Comparison of ENCODE assay signal across 19 mouse cellular contexts in the genomic region with DNA sequence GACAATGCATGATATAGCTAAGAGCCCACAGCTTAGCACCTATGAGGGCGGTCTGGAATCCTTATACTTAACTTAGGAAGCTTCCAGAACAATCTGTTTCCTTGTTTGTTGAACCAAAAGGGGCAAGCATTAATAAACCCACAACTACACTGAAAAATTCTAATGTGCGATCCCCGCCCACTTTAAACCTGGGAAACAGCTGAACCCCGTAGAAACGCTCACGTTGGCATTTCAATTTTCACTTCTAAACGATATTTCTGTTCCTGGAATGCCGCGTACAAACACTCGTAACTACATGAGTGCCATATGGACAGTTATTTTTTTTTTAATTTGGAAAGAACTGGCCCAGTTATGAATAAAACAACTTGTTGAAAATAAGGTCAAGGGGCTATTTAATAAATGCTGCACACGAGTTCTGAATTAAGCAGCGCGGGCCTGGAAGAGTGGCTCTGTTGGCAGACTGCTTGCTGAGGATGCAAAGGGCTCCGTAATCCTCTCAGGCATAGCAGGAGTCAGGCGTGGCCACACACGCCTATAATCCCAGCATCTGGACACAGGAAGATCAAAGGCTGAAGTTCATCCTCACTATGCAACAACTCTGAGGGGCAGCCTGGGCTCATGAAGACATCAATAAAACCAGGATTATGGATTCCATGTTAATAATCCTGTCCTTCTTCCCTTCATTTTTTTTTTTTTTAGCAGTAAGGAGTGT. TPM values are rescaled to one million over a fixed set of nuclear protein-coding genes. Genes with fewer than 3 reads are reported as not detected.
DNase-seq lines count a peak whose midpoint lies in the region; ATAC-seq and TF ChIP-seq lines count a peak whose summit lies in the region.
"Had no signal": no experiment of that assay in that cellular context is flagged by ENCODE, and none has a peak within 500 bp of the region (broad histone marks: within the 10 kb centered on the region; RNA-seq: fewer than 3 reads in every experiment).

No protein-coding gene starts in this region.

- H3K9me3 ChIP-seq in midbrain, embryonic 13.5 days: no peaks in the 10 kb centered on the region
- H3K9me3 ChIP-seq in midbrain, postnatal 0 days (ENCODE audit: low read length): no peaks in the 10 kb centered on the region
- H3K9me3 ChIP-seq: embryonic facial prominence, embryonic 12.5 days; hindbrain, embryonic 15.5 days; limb, embryonic 15.5 days; neural tube, embryonic 13.5 days had no signal

- no peak for TF ChIP-seq CTCF in midbrain, postnatal 0 days (IDR thresholded peaks at IDR 0.05)
- no peak for TF ChIP-seq CTCF in layer of hippocampus, adult 2 months (conservative IDR thresholded peaks at IDR 0.05)

- no peak overlapping the region for H3K9ac ChIP-seq in midbrain, embryonic 13.5 days (replicated peaks)
- H3K9ac ChIP-seq in midbrain, postnatal 0 days (replicated peaks; ENCODE audit: low read length, poor library complexity, severe bottlenecking): no peak overlapping the region
- H3K9ac ChIP-seq: embryonic facial prominence, embryonic 12.5 days; hindbrain, embryonic 15.5 days; limb, embryonic 15.5 days; liver, postnatal 0 days; neural tube, embryonic 13.5 days had no signal

- H3K4me2 ChIP-seq in midbrain, embryonic 13.5 days (replicated peaks): no peak overlapping the region
- H3K4me2 ChIP-seq in midbrain, postnatal 0 days (ENCODE audit: low read depth, low read length, poor library complexity, severe bottlenecking): no peak overlapping the region
- H3K4me2 ChIP-seq: embryonic facial prominence, embryonic 12.5 days; hindbrain, embryonic 15.5 days; limb, embryonic 15.5 days; neural tube, embryonic 13.5 days had no signal

- H3K27ac ChIP-seq in midbrain, embryonic 13.5 days: no peak overlapping the region
- H3K27ac ChIP-seq in midbrain, postnatal 0 days (ENCODE audit: low read depth, low read length): no peak overlapping the region
- H3K27ac ChIP-seq in layer of hippocampus, adult 2 months: peak overlapping the region; percentile 67
- H3K27ac ChIP-seq: embryonic facial prominence, embryonic 12.5 days; hindbrain, embryonic 15.5 days; limb, embryonic 15.5 days; neural tube, embryonic 13.5 days had no signal

- ATAC-seq in midbrain, embryonic 13.5 days: 0 out of 2 replicates have a peak, but pooled peaks have one; percentile 40
- ATAC-seq in midbrain, postnatal 0 days (ENCODE audit: low FRiP score): no peak
- ATAC-seq: liver, postnatal 0 days had no signal

- no peaks in the 10 kb centered on the region for H3K27me3 ChIP-seq in midbrain, embryonic 13.5 days
- H3K27me3 ChIP-seq in midbrain, postnatal 0 days (ENCODE audit: insufficient read depth, low read length): no peaks in the 10 kb centered on the region
- H3K27me3 ChIP-seq: embryonic facial prominence, embryonic 12.5 days; hindbrain, embryonic 15.5 days; limb, embryonic 15.5 days; neural tube, embryonic 13.5 days had no signal

- 65% methylated on average over 16 of the region's 16 CpGs for WGBS in midbrain, embryonic 13.5 days
- 62% methylated on average over 16 of the region's 16 CpGs for WGBS in midbrain, postnatal 0 days

- H3K4me3 ChIP-seq in midbrain, embryonic 13.5 days (replicated peaks): no peak overlapping the region
- H3K4me3 ChIP-seq in midbrain, postnatal 0 days (ENCODE audit: low read depth, low read length): no peak overlapping the region
- no peak overlapping the region; the same call in 1 of the 2 replicates for H3K4me3 ChIP-seq in layer of hippocampus, adult 2 months
- H3K4me3 ChIP-seq: embryonic facial prominence, embryonic 12.5 days; hindbrain, embryonic 15.5 days; limb, embryonic 15.5 days; neural tube, embryonic 13.5 days had no signal

- H3K4me1 ChIP-seq in midbrain, embryonic 13.5 days (replicated peaks): peaks cover 13% of the 10 kb centered on the region; the same call in 1 of the 2 replicates
- no peaks in the 10 kb centered on the region for H3K4me1 ChIP-seq in midbrain, postnatal 0 days (ENCODE audit: insufficient read depth, low read length)
- H3K4me1 ChIP-seq: embryonic facial prominence, embryonic 12.5 days; hindbrain, embryonic 15.5 days; limb, embryonic 15.5 days; neural tube, embryonic 13.5 days had no signal

- no peaks in the 10 kb centered on the region for H3K36me3 ChIP-seq in midbrain, embryonic 13.5 days
- no peaks in the 10 kb centered on the region for H3K36me3 ChIP-seq in midbrain, postnatal 0 days (ENCODE audit: insufficient read depth, low read length)
- H3K36me3 ChIP-seq: embryonic facial prominence, embryonic 12.5 days; hindbrain, embryonic 15.5 days; limb, embryonic 15.5 days; neural tube, embryonic 13.5 days had no signal

- DNase-seq in kidney, adult 9 months: peak; percentile 42
- no peak for DNase-seq in kidney, postnatal 25 days
- no peak for DNase-seq in midbrain, postnatal 0 days (ENCODE audit: low spot score)
- DNase-seq in layer of hippocampus, adult 2 months (ENCODE audit: low spot score in 2 of 2): peak; percentile 36 to 61
- peak; percentile 57 for DNase-seq in retina, postnatal 1 day
- no peak for DNase-seq in spleen, adult 12 weeks (ENCODE audit: low spot score)
- no peak for DNase-seq in heart, adult 8-10 months (ENCODE audit: low spot score)
- DNase-seq: cerebellum, adult 18-20 months; gastrocnemius, postnatal 10 days; heart, postnatal 14 days; kidney, adult 18-20 months; liver, postnatal 0 days; lung, postnatal 4 days; thymus, adult 18-20 months had no signal

RNA-seq across cellular contexts. Expression of gene Tmem108, which starts 34.7 kb away (rescaled TPM):
- polyA plus RNA-seq in midbrain, embryonic 13.5 days (2015; fragmentation: Nextera tagmentation; extraction: Ambion mirVana): 22.1 and 23.4 TPM in 2 replicates
- 16.9 and 25.2 TPM in 2 replicates for total RNA-seq in midbrain, postnatal 0 days (2014; rRNA removed)
- 20.2 and 24.8 TPM in 2 replicates for polyA plus RNA-seq in midbrain, postnatal 0 days (2015; fragmentation: Nextera tagmentation; extraction: Ambion mirVana)
- 10 to 100 TPM; 40.7 to 46.1 TPM for total RNA-seq in layer of hippocampus, adult 2 months (2021)
- total RNA-seq in heart, adult 8-10 months (2022): 1 to 10 TPM; 3.7 to 4.7 (median 4.4) TPM

Comparison
In these comparisons a context has a peak if more than half of its experiments do, and no peak if none do; other contexts are left out.
1. DNase-seq: peak in kidney, adult 9 months (single experiment), layer of hippocampus, adult 2 months (2 of 2) and retina, postnatal 1 day (single experiment); none in kidney, postnatal 25 days (0 of 2), midbrain, postnatal 0 days (single experiment), spleen, adult 12 weeks (single experiment) and heart, adult 8-10 months (single experiment).